Mouse (Mus musculus): ENCODE measurements at regions not wholly inside any gene's neighbourhood (a gene's known extent, or its start where the extent isn't known, plus 50 kb on each side); places are given as distances from the start of the nearest gene placed in this dataset.

DNA sequence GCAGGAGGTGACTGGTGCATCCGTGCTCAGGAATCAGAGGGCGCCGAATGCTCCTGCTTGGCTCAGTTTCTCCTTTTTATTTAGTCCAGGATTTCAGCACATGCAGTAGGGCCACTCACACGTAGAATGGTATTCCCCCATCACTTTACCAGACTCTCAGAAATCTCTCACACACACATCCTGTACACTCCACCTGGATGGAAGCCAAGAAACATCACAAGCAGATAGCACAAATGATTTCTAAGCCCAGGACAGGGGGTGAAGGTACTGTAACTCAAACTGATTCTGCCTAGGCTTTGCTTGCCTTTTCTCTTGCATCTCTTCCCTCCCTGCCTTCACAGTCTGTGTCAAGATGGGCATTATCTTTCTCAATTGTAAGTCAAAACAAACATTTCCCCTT is 301.6 kb downstream of the 1500009L16Rik start:
- in situ Hi-C loops (cut with MboI, MseI), result no loop called here

- in situ Hi-C loops (cut with MboI, MseI), result no loop called here
Measured at GRCm38 (mm10) chr10:84024901-84025300, 302.2 kb downstream of the 1500009L16Rik start.

DNA sequence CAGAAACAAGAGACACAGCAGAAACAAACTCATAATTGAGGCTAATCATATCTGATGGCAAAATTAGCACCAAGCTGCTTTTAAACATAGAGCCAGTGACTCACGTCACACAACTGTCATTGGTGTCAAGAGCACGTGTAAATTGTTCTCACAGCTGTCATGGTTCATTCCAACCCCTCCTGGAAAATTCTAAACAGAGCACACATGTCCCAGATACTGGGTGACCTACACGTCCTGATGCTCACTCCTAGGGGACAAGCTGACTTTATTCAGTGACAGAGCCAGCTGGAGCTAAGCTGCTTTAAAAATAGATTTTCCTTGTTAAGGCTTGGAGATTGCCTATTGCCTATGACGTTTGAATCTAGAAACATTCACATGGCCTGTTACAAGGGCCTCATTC is 304.1 kb downstream of the 1500009L16Rik start:
- in situ Hi-C loops (cut with MboI, MseI), result no loop called here

- in situ Hi-C loops (cut with MboI, MseI), result no loop called here
Measured at GRCm38 (mm10) chr10:84036131-84036877, 313.6 kb downstream of the 1500009L16Rik start.

DNA sequence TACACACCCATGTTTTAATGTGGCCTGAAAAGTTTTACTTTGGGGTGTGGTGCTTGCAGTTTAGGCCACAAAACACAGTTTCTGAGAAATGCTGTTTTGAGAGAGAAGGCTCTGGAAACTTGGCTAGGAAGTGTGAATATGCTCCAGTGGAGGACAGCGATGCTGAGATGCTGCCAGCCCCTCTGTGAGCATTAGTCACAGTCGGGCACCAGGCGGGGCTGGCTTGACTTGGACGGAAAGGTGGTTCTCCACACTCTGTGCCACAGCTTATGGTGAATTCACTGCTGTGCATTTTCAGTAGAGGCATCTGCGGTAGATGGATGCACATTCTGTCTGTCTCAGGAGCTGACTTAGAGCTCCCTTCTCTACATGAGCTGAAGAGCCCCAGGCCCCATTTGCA is 326.0 kb downstream of the 1500009L16Rik start:
- in situ Hi-C loops (cut with MboI, MseI), result no loop called here

GRCm38 (mm10) chr10:84052696-84053095 is 330.0 kb downstream of the 1500009L16Rik start:
- in situ Hi-C loops (cut with MboI, MseI), result no loop called here

- in situ Hi-C loops (cut with MboI, MseI), result no loop called here
Measured at GRCm38 (mm10) chr10:84054551-84055336, 332.1 kb downstream of the 1500009L16Rik start.

DNA sequence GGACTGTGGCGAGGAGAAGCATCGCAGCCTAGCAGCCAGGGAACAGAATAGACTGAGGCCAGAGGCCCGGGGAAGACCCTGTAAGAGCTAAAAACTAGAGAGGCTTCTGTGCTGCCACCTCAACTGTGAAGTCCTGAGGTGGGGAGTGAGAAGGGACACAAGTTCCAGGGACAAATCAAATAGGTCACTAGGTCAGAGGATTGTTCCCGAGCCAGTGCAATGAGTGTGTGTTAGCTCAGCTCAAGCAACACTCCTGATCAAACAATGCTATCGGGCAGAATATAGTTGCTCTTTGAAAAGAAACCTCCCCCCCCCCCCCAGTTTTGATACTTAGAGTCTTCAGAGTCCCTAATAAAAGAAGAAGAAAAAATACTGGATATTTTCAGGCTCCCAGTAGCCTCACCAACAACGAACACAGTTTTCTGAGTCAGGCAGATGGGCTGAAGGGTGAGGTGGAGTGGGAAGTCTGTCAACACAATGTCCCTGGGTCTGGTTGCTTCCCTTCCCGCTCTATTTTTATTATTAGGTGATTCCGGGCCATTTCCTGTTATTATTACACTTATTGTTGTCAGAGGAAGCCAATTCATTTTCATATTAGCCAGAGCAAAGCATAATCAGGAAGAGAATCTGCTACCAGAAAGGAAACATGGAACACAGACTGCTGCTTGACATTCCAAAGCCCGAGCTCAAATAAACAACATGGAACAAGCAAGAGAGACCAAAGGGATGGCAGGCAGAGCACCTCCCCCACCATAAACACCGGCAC is 332.9 kb downstream of the 1500009L16Rik start:
- in situ Hi-C loops (cut with MboI, MseI), result no loop called here

DNA sequence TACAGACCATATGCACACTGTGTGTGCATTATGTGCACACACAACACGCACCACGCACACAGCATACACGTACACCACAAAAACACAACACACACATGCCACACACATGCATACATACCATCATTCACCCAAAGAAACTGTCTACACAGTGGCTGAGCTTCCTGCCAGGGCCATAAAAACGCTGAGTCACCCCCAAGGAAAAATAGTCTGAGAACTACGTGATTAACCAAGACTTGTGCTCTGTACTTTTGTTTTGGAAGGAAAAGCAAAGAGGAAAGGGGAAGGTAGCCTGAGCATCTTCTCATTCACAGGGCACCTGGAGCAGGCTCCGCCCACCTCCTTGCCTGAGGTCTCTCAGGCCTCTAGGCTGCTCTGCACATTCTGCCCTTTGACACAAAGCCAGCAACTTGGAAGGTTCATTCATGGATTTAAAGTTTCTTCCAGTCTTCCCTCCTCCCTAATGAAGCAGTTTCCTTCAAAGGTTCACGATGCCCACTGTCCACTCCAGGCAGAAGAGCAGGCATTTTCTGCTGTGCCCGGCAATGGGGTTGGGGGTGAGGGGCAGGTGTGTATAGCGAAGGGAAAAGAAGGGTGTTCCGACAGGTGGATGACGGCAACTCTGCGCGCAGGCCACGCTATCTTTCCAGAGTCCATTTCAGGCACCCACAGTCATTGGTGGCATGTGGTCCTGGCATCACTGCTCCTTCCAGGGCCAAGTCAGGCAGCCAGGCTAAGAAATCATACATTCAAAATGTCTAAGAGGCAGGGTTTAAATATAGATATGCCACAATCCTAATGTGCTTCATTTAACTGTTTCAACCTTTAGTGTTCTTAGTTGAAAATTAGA is 333.9 kb downstream of the 1500009L16Rik start:
- in situ Hi-C loops (cut with MboI, MseI), result no loop called here

DNA sequence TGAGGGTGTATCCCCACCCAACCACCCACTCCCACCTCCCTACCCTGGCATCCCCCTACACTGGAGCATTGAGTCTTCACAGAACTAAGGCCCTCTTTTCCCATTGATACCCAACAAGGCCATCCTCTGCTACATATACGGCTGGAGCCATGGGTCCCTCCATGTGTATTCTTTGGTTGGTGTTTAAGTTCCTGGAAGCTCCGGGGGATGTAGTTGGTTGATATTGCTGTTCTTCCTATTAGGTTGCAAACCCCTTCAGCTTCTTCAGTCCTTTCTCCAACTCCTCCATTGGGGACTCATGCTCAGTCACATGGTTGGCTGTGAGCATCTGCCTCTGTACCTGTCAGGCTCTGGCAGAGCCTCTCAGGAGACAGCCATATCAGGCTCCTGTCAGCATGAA is 335.6 kb downstream of the 1500009L16Rik start:
- in situ Hi-C loops (cut with MboI, MseI), result no loop called here

GRCm38 (mm10) chr10:84059646-84060491 is 337.2 kb downstream of the 1500009L16Rik start:
- in situ Hi-C loops (cut with MboI, MseI), result loop anchor here in 1 of 2 experiments (5.0 kb wide), 1 partner anchor 82 kb away; no protein-coding TSS in a partner anchor

GRCm38 (mm10) chr10:84060492-84061218 is 338.0 kb downstream of the 1500009L16Rik start:
- in situ Hi-C loops (cut with MboI, MseI), result loop anchor here in 1 of 2 experiments (5.0 kb wide), 1 partner anchor 82 kb away; no protein-coding TSS in a partner anchor

DNA sequence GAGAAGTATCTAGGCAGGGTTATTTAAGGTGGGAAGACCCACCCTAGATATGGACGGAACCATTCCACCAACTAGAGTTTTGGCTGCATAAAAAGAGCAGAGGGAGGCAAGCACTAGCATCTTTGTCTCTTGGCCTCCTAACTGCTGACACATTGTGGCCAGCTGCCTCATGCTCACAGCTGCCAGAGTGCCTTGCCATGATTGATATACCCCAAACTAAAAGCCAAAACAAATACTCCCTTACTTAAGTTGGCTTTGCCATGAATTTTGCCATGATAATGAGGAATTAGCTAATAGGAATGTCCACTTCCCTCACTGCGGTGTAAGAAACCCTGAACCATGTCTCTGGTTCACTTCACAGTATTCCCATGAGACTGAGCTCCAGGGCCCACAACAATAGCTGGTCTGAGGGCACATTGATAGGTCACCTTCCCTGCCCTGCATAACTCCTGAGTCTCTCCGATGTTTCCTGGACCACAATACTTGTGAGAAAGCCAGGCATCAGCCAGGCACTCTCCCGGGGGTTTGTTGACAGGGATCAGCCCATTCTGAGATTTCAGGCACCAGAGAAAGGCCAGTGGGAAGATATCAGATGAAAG is 344.5 kb downstream of the 1500009L16Rik start:
- in situ Hi-C loops (cut with MboI, MseI), result no loop called here

- in situ Hi-C loops (cut with MboI, MseI), result no loop called here
Measured at GRCm38 (mm10) chr10:84069806-84070205, 347.1 kb downstream of the 1500009L16Rik start.

DNA sequence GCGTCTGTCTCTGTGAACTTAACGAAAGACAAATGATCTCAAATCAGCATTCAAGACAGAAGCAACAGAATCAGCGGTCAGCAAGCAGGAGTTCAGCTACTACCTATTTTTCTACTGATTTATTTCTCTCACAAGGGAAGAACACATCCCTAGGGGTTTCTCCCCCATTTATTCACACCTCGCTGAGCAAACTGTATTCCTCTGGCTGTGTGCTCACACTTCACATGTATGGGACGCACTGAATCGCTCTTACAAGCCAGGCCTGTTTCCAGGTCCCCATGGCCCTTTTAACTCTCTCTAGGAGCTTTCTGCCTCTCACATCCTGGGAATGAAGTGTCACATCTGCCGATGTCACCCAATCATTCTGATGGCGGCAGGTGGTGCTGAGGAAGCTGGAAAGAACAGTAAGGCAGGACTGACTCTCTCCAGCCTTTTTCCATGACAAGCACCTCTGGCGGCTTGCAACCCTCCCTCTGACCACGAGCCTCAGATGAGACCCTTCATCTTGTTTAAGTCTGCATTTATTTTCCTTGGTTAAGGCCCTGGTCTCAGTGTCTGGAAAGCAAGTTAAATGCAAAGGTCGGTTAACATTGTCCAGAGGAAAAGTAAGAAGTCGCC is 350.3 kb downstream of the 1500009L16Rik start:
- in situ Hi-C loops (cut with MboI, MseI), result no loop called here

DNA sequence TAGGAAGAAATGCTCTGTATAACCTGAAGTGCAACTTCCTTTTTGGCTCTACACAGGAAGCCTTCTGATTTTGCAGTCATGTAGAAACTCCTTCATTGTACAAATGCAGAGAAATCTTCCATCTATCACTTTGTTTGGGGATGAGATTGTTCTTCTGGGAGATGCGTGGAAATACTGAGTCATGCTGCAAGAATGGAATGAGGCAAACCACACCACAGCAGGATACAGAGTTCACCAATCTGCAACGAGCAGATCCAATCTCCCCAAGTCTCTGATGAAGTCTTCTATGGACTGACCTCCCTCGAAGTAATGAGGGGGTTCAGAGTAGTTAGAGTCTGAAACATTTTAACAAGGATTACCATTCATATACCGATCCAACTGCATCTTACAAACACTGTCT is 352.9 kb downstream of the 1500009L16Rik start:
- in situ Hi-C loops (cut with MboI, MseI), result no loop called here

- in situ Hi-C loops (cut with MboI, MseI), result no loop called here
Measured at GRCm38 (mm10) chr10:84080236-84080635, 357.6 kb downstream of the 1500009L16Rik start.

DNA sequence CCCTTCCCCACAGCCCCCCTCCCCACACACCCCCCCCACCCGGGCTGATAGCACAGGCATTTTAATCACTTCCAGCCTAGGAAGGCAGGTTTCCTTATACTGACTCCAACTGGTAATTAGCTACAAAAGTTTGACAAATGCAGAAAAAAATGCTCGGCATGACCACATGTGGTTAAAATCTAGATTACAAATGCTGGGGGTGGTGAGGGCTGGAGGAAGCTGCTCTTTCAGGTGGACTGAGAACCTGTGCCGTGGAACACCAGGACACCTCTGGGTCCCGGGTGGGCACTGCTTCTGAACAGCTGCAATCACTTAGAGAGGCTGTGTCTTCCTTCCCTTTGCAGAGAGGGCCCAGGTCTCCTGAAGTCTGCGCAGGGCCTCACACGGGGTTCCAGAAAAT is 358.7 kb downstream of the Nuak1 start:
- in situ Hi-C loops (cut with MboI, MseI), result no loop called here

DNA sequence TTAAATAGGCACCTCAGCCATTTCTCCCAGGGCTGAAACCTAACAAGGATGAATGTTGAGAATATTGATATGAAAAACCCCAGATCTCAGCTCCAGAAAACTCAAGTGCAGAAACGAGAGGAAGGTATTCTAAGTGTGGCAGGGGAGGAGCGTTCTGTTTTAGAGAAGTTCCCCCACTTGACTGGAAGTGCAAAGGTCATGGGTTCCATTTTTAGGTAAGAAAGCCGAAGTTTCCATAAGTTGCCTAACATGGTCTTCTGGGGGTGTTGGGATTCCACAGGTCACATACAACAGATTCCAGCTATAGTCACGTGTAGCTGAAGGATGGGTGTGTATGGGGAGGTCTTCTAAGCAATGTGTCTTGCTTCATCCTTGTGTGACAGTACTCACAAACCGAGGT is 352.9 kb downstream of the Nuak1 start:
- in situ Hi-C loops (cut with MboI, MseI), result no loop called here

All from T-helper 17 cell (primary cell).